Mouse (Mus musculus) myocyte (in vitro differentiated cells): ENCODE data around the gene Unc119b. TPM values are rescaled to one million over a fixed set of nuclear protein-coding genes. Genes with fewer than 3 reads are reported as not detected.

Experiments used
- H3K27me3 ChIP-seq: one replicate; pipeline ENCODE4 v1.6.1; 2011; ENCODE audit not compliant: control insufficient read depth, insufficient read depth, insufficient read length
- H3K36me3 ChIP-seq: one replicate; pipeline ENCODE4 v1.6.1; 2011; ENCODE audit not compliant: control insufficient read depth, insufficient read depth
- H3K4me2 ChIP-seq: one replicate; pipeline ENCODE4 v1.6.1; 2011; ENCODE audit warnings: low read depth, control low read depth
- H3K4me3 ChIP-seq: one replicate; pipeline ENCODE4 v1.5.1; 2011; ENCODE audit warnings: mild to moderate bottlenecking, control low read depth, moderate library complexity
- H3K79me2 ChIP-seq: one replicate; pipeline ENCODE4 v1.6.1; 2011; ENCODE audit not compliant: control insufficient read depth, insufficient read depth
- H3ac ChIP-seq: one replicate; pipeline ENCODE4 v1.6.1; 2011; ENCODE audit not compliant: control insufficient read depth, insufficient read length
- CEBPB ChIP-seq: IDR thresholded peaks from 2 replicates; pipeline ENCODE4 v1.6.1; 2011; ENCODE audit warnings: mild to moderate bottlenecking, moderate library complexity; ENCODE audit not compliant: poor library complexity, insufficient read depth, severe bottlenecking
- E2F4 ChIP-seq: IDR thresholded peaks from one replicate; pipeline ENCODE4 v1.6.1; 2011; ENCODE audit warnings: mild to moderate bottlenecking, control low read depth, moderate library complexity; ENCODE audit not compliant: insufficient read depth
- MAX ChIP-seq: IDR thresholded peaks from one replicate; pipeline ENCODE4 v1.6.1; 2011; ENCODE audit warnings: low read depth, mild to moderate bottlenecking, control low read depth
- MYOD1 ChIP-seq, 3 experiments: IDR thresholded peaks; one replicate each; pipeline ENCODE4 v1.6.1; 2011; ENCODE audit warnings: control low read depth in 2 of 3, low read depth in 2 of 3, mild to moderate bottlenecking in 2 of 3, moderate library complexity in 1 of 3; ENCODE audit not compliant: insufficient read length in 2 of 3, control insufficient read depth in 1 of 3
- MYOG ChIP-seq, 3 experiments: IDR thresholded peaks; one replicate each; pipeline ENCODE4 v1.6.1; 2011; ENCODE audit warnings: control low read depth in 2 of 3, low read depth in 2 of 3, mild to moderate bottlenecking in 2 of 3; ENCODE audit not compliant: insufficient read length in 2 of 3, control insufficient read depth in 1 of 3, insufficient read depth in 1 of 3
- POLR2A ChIP-seq: IDR thresholded peaks from one replicate; pipeline ENCODE4 v1.6.1; 2011; ENCODE audit warnings: low read depth, mild to moderate bottlenecking, control low read depth, moderate library complexity; ENCODE audit not compliant: insufficient read length
- POLR2AphosphoS2 ChIP-seq: IDR thresholded peaks from one replicate; pipeline ENCODE4 v1.6.1; 2011; ENCODE audit warnings: low read depth, control low read depth; ENCODE audit not compliant: insufficient read length
- REST ChIP-seq: IDR thresholded peaks from one replicate; pipeline ENCODE4 v1.6.1; 2011; ENCODE audit warnings: mild to moderate bottlenecking, control low read depth, moderate library complexity; ENCODE audit not compliant: insufficient read depth, insufficient read length
- SRF ChIP-seq: IDR thresholded peaks from one replicate; pipeline ENCODE4 v1.6.1; 2011; ENCODE audit warnings: low read depth; ENCODE audit not compliant: control insufficient read depth, insufficient read length
- TCF12 ChIP-seq: IDR thresholded peaks from one replicate; pipeline ENCODE4 v1.6.1; 2011; ENCODE audit warnings: mild to moderate bottlenecking, control low read depth; ENCODE audit not compliant: poor library complexity, insufficient read depth, severe bottlenecking
- TCF3 ChIP-seq: IDR thresholded peaks from one replicate; pipeline ENCODE4 v1.6.1; 2011; ENCODE audit warnings: low read depth, control low read depth; ENCODE audit not compliant: insufficient read length
- USF1 ChIP-seq: IDR thresholded peaks from one replicate; pipeline ENCODE4 v1.6.1; 2011; ENCODE audit warnings: low read depth, mild to moderate bottlenecking, control low read depth, moderate library complexity
- polyA plus RNA-seq: library from polyadenylated mRNA; unstranded; fragments of >200 nt; fragmentation: generic; extraction: Trizol; gene quantifications from one replicate; pipeline ENCODE4 v1.2.1, GENCODE M21; 2012; ENCODE audit warnings: missing spikeins

Gene Unc119b
- polyA plus RNA-seq, 1 experiment: 24.5 TPM

- Histone ChIP-seq H3K79me2 (peaks cover 58% of the 10 kb centered on the region), H3K36me3 (peaks cover 7% of the 10 kb centered on the region), H3ac (no peak overlapping the region), H3K27me3 (no peaks in the 10 kb centered on the region), H3K4me2 (peak overlapping the region; percentile 92), H3K4me3 (peak overlapping the region; percentile 83)
- peak; percentile 65 for TF ChIP-seq POLR2A
- TF ChIP-seq MAX: no peak
- peak; percentile 47 for TF ChIP-seq POLR2AphosphoS2
- TF ChIP-seq MYOD1 (IDR thresholded peaks at IDR 0.05; ENCODE audit: control insufficient read depth in 1 of 3, insufficient read length in 2 of 3, low read depth in 2 of 3): peak in 2 of 3 experiments; percentile 84 to 91
- peak; percentile 79 to 95 (median 91) for TF ChIP-seq MYOG (IDR thresholded peaks at IDR 0.05; ENCODE audit: control insufficient read depth in 1 of 3, insufficient read depth in 1 of 3, insufficient read length in 2 of 3, low read depth in 2 of 3)
- peak; percentile 88 for TF ChIP-seq SRF
- TF ChIP-seq CEBPB: no peak
- peak; percentile 32 for TF ChIP-seq USF1
- peak; percentile 3 for TF ChIP-seq TCF12
- no peak for TF ChIP-seq TCF3
- no peak for TF ChIP-seq E2F4
Observed at GRCm38 (mm10) chr5:115155156-115155631, 20.4 kb upstream of the Unc119b start.

- Histone ChIP-seq H3K79me2 (peaks cover 55% of the 10 kb centered on the region), H3K4me2 (no peak overlapping the region), H3K36me3 (peaks cover 30% of the 10 kb centered on the region), H3K4me3 (no peak overlapping the region), H3ac (no peak overlapping the region), H3K27me3 (no peaks in the 10 kb centered on the region)
- TF ChIP-seq MYOD1 (IDR thresholded peaks at IDR 0.05; ENCODE audit: control insufficient read depth in 1 of 3, insufficient read length in 2 of 3, low read depth in 2 of 3) (no peak), TCF3 (no peak), REST (no peak), MAX (no peak), POLR2A (no peak), CEBPB (no peak), SRF (no peak), TCF12 (no peak), MYOG (IDR thresholded peaks at IDR 0.05; ENCODE audit: control insufficient read depth in 1 of 3, insufficient read depth in 1 of 3, insufficient read length in 2 of 3, low read depth in 2 of 3) (no peak), POLR2AphosphoS2 (no peak)
Observed at GRCm38 (mm10) chr5:115152132-115152956, 17.6 kb upstream of the Unc119b start.

- Histone ChIP-seq H3K36me3 (peaks cover 35% of the 10 kb centered on the region), H3K79me2 (peaks cover 46% of the 10 kb centered on the region)
- TF ChIP-seq MAX (no peak), CEBPB (no peak), POLR2A (no peak), E2F4 (no peak), TCF3 (no peak), USF1 (no peak), MYOG (IDR thresholded peaks at IDR 0.05; ENCODE audit: control insufficient read depth in 1 of 3, insufficient read depth in 1 of 3, insufficient read length in 2 of 3, low read depth in 2 of 3) (no peak), TCF12 (no peak), MYOD1 (IDR thresholded peaks at IDR 0.05; ENCODE audit: control insufficient read depth in 1 of 3, insufficient read length in 2 of 3, low read depth in 2 of 3) (no peak), SRF (no peak), REST (no peak)
Observed at GRCm38 (mm10) chr5:115151457-115151856, 16.7 kb upstream of the Unc119b start.

GRCm38 (mm10) chr5:115150991-115151390 lies 16.2 kb upstream of the Unc119b start:
- Histone ChIP-seq H3K27me3 (no peaks in the 10 kb centered on the region), H3K4me2 (no peak overlapping the region), H3K4me3 (no peak overlapping the region), H3ac (no peak overlapping the region), H3K79me2 (peaks cover 41% of the 10 kb centered on the region), H3K36me3 (peaks cover 35% of the 10 kb centered on the region)
- TF ChIP-seq USF1 (no peak), TCF12 (no peak), POLR2A (no peak), E2F4 (no peak), MYOG (IDR thresholded peaks at IDR 0.05; ENCODE audit: control insufficient read depth in 1 of 3, insufficient read depth in 1 of 3, insufficient read length in 2 of 3, low read depth in 2 of 3) (no peak), MYOD1 (IDR thresholded peaks at IDR 0.05; ENCODE audit: control insufficient read depth in 1 of 3, insufficient read length in 2 of 3, low read depth in 2 of 3) (no peak), MAX (no peak), POLR2AphosphoS2 (no peak), SRF (no peak), TCF3 (no peak), REST (no peak), CEBPB (no peak)

More at GRCm38 (mm10) chr5:115151457-115151856, 16.7 kb upstream of the Unc119b start:
- Histone ChIP-seq H3K4me2 (no peak overlapping the region), H3ac (no peak overlapping the region), H3K27me3 (no peaks in the 10 kb centered on the region), H3K4me3 (no peak overlapping the region)
